Mouse (Mus musculus): ENCODE measurements around the gene Vps25. TPM values are rescaled to one million over a fixed set of nuclear protein-coding genes. Genes with fewer than 3 reads are reported as not detected.

Vps25 gene
- total RNA-seq, 1 experiment from 2014 or later: 61.9 TPM

DNA sequence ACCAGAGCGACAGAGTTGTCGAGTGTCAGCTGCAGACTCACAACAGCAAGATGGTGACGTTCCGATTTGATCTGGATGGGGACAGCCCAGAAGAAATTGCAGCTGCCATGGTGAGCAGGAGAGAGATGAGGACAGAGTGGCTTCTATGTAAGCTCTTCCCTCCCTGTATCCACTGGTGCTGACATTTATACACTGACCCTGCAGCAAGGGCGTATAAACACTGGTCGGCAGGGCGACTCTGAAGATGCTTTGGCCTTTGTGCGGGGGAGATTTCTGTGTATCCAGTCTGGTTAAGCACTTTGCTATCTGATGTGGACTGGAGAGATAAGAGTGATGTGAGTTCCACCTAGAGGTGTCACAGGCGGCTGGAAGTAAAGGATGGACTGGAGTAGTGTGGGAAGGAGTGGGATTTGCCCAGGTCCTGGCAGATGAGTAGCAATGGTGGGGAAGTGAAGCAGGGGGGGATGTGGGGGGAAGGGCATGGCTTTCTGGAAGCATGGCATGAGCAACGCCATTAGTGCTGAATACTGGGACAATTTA lies 16.1 kb downstream of the Vps25 start:
- no peak; the same call in 1 of the 2 replicates for ATAC-seq (replicated peaks; ENCODE audit: low read depth, poor library complexity, severe bottlenecking)

DNA sequence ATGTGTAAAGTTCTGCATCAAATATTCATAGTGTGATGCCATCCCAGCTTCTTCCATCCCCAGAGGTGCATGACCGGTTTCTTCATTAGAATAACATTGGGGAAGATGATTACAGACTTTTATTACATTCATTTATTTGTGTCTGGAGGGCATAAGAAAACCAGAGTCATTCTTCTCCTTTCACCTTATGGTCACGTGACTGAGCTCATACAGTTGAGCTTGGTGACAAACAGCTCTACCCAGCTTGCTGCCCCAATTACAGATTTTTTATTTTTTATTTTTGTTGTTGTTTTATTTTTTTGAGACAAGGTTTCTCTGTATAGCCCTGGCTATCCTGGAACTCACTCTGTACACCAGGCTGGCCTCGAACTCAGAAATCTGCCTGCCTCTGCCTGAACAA lies 18.9 kb downstream of the Vps25 start:
- no peak for ATAC-seq (replicated peaks; ENCODE audit: low read depth, poor library complexity, severe bottlenecking)

DNA sequence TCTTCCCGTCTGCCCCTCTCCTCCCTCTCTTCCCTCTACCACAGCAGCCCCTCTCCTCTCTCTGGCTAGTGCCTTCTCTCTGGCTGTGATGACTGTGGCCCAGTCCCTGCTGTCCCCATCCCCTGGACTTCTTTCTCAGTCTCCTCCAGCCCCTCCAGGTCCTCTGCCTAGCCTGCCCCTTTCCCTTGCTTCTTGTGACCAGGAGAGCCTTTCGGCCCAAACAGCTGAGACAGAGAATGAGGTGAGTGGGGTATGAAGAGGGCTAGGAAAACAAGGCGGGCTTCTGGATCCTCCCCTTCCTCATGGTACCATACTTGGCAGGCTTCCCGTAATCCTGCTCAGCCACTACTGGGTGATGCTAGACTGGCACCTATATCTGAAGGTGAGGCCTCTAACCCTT lies 21.8 kb downstream of the Vps25 start:
- ATAC-seq (replicated peaks; ENCODE audit: low read depth, poor library complexity, severe bottlenecking): no peak

DNA sequence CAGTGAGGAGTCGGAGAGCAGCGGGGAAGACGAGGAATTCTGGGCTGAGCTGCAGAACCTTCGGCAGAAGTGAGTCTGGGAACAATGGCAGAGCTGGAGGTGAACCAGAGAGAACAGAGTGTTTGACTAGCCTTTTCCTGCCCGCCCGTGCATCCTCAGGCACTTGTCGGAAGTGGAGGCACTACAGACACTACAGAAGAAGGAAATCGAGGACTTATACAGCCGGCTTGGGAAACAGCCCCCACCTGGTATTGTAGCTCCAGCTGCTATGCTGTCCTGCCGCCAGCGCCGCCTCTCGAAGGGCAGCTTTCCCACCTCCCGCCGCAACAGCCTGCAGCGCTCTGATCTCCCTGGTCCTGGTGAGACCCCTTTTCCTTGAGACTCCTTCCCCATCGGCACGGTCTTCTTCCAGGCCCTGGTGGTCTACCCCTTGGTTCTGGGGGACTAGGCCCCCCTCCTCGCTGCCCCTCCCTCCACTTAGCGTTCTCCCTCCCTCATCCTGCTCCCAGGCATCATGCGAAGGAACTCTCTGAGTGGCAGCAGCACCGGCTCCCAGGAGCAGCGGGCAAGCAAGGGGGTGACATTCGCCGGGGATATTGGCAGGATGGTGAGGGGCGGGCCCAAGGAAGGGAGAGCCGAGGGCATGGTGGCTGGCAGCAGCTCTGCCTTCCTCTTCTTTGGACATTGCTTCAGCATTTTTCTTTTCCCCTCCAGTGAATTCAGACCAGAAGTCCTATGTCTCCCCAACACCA lies 23.0 kb downstream of the Vps25 start:
- no peak for ATAC-seq (replicated peaks; ENCODE audit: low read depth, poor library complexity, severe bottlenecking)

DNA sequence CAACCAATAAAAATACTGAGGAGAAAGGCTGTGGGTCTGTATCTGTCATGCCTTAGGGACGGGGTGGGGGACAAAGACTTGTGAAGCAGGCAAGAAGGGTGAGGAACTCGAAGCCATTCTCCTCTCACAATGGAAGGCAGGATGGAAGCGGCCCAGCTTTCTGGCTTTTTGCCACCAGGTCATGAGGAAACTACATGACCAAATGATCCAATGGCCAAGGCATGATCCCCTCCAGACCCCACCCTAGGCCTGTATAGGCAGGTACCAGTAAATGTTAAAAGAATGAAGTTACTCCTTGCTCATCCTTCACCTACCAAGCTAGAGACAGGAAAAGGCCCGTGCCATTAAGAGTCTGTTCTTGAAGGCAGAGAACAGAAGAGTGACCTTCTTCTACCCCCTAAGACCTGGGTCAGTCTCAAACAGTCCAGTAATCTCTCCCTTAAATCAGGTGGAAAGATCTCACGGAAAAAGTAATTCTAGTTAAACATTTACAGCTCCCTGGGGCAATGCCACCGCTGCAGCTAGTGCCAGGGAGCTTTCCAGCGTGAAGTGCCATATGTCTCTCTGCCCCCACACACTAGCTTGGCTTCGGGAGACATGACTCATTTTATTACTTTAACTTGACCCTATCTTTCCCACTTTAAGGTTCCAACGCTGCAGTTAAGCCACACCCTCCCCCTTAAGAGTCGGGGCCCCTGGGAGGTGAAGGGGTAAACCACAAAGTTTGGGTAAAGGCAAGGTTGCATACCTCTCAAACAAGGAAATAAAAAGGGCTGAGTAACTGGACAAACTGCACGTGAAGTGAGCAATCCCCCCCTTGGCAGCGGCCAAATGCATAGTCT lies 24.1 kb downstream of the Vps25 start:
- no peak for ATAC-seq (replicated peaks; ENCODE audit: low read depth, poor library complexity, severe bottlenecking)

DNA sequence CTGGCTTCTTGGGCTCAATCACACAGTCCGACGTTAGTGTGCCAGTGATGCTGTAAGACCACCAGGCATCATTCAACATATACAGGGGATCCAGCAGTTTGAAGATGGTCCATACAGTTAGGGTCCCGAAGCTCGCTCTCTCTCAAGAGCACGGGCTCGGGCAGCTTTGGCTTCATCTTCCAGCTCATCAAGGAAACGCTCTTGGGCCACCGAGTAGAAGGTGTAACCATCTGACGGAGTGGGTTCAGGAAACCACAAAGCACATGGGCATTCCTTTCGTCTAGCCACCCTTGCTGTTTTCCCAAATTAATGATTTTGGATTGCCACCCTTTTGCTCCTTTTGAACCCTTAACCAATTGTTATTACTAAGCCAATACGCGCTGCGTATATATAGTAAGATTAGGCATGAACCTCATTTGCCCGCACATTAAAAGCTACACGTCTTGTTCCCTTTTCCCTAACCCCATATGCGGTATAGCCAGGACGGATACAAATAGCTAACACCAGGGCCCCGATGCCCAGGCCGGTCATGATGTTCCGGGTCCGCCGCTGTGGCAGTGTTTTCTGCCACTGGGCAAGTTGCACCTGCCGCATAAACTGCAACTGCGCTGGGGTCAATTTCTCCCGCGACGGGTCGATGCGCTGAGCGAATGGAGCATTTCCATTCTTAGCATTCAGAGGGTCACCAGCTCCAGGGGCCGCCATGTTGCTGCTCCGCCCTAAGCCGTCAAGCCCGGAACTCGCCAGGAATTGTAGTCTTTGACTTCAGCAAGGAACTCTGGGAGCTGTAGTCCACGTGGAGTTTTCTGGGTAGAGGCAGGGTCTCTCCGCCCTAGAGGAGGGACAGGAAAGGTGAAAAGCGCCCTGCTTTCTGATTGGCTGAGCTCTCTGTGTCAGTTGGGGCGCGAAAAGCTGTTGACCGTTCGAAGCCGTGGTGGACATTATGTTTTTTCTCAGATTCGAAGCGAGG lies 25.0 kb downstream of the Vps25 start, which contains the start of the genes Cntd1 and Coa3:
Gene Cntd1, plus strand, starts transcription at position 790 of the 970 bp plus-strand sequence.
Gene Coa3, minus strand, starts transcription at position 892 of the 970 bp plus-strand sequence.
- ATAC-seq (replicated peaks; ENCODE audit: low read depth, poor library complexity, severe bottlenecking): peak; percentile 97

DNA sequence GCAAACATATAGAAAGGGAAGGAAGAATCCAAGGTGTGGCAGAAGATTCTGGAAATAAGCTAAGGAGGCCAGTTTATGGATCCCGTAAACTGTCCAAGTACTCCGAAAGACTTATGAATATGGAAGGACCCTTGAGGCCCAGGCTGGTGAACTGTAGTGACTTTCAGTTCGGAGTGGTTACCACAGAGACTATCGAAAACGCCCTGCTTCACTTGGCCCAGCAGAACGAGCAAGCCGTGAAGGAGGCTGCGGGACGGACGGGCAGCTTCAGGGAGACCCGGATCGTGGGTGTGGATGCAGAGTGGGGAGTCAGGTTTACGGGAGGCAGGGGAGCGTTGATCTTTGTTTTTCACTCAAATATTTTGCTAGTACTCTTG lies 25.7 kb downstream of the Vps25 start:
- peak; percentile 14; the same call in 1 of the 2 replicates for ATAC-seq (replicated peaks; ENCODE audit: low read depth, poor library complexity, severe bottlenecking)

DNA sequence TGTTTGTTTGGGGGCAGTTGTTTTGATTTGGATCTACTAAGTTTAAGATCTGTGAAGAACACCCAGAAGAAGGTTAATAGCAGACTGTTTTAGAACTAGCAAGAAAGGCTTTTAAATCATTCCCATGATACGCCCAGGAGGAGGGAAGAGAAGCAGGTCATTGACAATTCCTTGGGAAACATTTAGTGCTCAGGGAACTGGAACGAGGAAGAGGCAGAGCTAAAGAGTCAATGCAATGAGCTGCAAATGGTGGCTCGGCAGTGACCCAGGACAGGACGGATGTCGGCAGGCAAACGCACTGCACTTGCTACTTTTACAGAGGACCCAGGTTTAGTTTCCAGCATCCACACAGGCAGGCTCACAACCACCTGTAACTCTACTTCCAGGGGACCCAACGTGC lies 27.3 kb downstream of the Vps25 start:
- ATAC-seq (replicated peaks; ENCODE audit: low read depth, poor library complexity, severe bottlenecking): no peak

DNA sequence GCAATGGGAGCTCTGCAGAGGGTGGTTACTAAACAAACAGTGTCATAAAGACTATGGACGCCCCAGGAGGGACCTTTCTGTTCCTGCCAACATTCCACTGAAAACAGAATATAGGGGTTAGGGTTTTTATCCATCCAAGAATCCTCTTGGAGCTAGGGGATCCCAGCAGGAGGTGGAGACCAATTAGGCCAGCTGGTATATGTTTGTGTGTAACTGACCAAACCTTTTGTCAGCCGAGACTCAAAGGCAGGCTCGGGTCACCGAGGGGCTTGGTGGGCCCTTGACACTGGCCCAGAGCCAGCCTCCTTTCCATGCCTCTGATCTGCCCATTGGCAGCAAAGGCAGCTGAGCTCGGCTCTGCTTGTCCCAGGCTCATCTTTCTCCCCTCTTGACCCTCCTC lies 29.4 kb downstream of the Vps25 start:
- ATAC-seq (replicated peaks; ENCODE audit: low read depth, poor library complexity, severe bottlenecking): no peak

DNA sequence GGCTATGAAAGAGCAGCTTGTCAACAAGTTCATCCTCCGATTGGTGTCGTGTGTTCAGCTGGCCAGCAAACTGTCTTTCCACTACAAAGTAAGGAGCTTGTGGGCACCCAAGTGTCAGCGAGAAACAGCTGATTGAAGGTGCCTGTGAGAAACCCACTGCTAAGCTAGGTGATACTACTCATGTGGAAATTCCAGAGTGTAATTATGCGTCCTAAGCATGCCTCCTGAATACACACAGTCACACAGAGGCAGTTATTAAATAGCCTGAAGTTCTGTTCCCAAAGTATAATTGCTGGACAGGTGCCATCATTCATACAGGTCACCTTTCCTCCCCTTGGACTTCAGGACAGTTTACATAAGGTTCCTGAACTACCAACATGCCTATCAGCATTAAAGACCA lies 30.3 kb downstream of the Vps25 start:
- no peak for ATAC-seq (replicated peaks; ENCODE audit: low read depth, poor library complexity, severe bottlenecking)

DNA sequence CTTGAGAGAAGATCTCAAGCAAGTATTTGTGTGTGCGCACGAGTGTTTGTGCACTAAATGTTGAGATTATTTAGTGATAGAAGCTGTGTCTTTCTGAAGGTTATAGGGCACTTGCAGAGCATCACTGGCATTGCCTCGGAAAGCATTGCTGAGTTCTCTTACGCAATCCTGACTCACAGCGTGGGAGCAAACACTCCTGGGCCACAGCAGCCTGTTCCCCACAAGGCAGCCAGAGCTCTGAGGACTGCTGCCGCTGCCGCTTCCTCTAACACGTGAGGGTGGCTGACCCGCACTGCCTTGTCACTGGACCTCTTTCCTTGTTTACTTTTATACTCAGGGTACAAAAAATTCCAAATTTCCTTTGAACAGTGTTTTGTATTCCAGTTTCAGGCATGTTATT lies 33.8 kb downstream of the Vps25 start:
- peak; percentile 65 for ATAC-seq (replicated peaks; ENCODE audit: low read depth, poor library complexity, severe bottlenecking)

DNA sequence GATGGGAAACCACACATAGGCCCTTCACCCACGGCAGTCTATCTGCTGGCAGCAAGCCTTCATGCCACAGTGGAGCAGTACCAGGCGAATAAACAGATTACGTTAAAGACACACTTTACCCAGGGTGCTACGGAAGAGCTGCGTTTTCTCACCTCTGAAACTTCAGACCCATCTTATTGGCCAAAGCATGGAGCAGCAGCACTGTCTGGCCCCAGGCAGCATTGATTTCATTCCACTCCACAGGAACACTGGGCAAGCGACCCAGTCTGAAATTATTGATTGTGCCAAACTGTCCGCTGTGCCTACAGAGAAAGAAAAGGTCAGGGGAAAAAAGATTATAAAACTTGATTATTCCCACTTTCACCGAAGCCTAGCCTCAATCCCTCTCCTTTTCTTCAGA lies 37.7 kb downstream of the Vps25 start:
- no peak for ATAC-seq (replicated peaks; ENCODE audit: low read depth, poor library complexity, severe bottlenecking)

DNA sequence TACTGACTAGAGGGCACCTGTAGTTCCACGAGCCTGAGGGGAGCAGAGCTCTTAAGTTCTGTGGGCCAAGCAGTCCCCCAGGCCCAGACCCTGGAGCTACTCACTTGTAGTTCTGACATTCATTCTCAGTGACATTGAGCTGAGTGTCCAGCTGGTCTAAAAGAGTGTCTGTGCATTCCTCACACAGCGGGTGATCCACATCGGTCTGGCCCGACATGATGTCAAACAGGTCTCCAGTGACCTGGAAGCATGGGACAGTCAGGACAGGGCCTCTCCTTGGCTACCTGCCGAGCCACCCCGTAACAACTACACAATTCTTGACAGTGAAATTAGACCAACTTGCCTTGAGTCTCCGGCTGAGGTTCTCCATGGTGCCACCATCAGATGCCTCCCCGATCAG lies 41.7 kb downstream of the Vps25 start:
- no peak for ATAC-seq (replicated peaks; ENCODE audit: low read depth, poor library complexity, severe bottlenecking)

DNA sequence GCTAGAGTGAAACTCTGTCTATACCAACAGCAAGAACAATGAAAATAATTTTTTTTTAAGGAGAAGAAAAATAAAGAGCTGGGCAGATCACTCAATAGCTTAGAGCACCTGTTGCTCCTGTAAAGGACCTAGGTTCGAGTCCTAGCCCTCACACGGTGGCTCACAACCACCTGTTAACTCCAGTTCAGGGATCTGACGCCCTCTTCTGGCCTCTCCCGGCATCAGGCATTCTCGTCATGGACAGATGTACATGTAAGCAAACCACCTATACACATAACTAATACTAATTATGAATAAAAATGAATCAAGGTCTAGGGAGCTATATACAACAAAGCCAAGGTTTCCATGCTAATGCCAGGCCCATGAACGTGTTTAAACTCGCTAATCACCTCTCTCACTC lies 47.4 kb downstream of the Vps25 start:
- ATAC-seq (replicated peaks; ENCODE audit: low read depth, poor library complexity, severe bottlenecking): no peak

DNA sequence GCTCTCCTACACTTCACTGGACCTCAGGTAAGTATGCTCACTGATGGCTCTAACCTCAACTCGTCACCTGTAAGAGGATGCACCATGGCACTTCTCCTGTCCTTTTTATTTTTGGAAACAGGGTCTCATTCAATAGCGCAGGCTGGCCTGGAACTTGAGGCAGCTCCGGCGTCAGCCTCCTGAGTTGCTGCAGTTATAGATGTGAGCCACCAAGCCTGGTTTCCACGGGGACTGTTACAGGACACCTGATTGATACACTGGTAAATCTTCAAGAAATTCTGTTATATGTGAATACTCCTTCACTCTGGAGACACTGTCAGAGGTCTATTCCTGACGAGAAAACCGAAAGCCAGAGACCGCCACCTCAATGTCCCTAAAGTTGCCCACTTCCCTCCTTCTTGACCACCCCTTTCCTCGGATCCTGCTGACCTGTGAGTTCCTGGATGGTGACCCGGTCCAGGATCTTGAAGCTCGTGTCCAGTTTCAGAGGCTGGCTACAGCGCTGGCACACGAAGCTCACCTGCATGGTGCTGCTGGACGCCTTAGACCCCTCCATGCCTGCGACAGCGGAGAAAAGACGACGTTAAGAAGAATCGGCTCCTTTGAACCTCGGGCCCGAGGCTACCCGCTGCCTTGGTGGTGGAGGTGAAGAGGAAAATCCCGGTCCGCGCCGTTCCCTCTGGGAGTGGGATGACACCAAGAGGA lies 47.9 kb downstream of the Vps25 start:
- ATAC-seq (replicated peaks; ENCODE audit: low read depth, poor library complexity, severe bottlenecking): no peak

DNA sequence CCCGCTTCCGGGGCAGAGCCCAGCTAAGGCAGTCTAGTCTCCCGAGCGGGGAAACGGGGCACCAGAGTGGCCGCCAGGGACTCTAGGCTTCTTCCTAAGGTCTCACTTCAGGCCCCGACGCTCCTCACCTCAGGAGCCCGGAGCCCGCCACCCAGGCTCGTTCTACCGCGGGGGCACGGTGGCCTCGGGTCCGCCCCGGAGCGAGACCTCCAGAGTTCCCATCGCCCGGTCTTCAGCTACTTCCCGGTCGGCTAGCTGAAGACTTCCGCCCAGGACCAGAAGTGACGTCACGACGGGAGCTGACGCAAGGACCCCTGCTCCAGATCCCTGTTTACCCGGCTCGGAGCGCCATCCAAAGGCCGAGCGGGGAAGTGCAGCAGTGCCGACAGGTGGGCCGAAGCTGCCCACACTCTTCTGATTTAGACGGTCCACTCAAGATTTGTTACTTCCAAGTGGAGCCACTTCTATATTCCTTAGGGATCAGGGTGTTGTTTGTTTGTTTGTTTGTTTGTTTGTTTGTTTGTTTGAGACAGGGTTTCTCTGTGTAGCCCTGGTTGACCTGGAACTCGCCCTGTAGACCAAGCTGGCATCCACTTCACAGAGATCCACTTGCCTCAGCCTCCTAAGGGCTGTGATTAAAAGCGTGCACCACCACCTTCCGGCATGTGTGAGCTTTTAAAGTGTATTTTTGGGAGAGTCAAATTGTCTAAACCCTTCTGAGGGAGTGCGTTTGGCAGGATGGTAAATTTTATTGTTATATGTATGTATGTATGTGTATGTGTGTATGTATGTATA lies 48.7 kb downstream of the Vps25 start, which contains the start of gene Becn1:
Gene Becn1, minus strand, starts transcription at position 283 of the 795 bp plus-strand sequence.
- ATAC-seq (replicated peaks; ENCODE audit: low read depth, poor library complexity, severe bottlenecking): peak; percentile 98

DNA sequence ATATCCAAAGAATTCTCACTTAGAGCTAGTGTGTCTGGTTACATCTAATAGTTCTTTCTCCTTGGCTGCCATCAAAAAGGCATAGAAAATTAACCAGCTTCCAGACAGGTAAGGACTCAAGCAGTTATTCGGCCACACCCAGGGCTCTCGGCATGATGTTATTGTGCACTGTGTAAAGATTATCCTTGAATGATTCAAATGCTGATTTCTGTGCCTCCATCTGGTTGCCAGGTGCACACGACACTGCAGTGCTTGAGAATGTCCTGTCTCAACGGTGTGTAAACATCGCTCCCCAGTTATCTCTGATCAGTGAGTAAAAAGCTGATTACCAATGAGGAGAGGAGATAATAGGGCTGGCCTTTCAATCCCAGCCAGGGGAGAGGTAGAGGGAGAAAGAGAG lies 54.2 kb downstream of the Vps25 start:
- ATAC-seq (replicated peaks; ENCODE audit: low read depth, poor library complexity, severe bottlenecking): no peak
